25 mouse cellular contexts compared by ENCODE assay signal in the genomic region with DNA sequence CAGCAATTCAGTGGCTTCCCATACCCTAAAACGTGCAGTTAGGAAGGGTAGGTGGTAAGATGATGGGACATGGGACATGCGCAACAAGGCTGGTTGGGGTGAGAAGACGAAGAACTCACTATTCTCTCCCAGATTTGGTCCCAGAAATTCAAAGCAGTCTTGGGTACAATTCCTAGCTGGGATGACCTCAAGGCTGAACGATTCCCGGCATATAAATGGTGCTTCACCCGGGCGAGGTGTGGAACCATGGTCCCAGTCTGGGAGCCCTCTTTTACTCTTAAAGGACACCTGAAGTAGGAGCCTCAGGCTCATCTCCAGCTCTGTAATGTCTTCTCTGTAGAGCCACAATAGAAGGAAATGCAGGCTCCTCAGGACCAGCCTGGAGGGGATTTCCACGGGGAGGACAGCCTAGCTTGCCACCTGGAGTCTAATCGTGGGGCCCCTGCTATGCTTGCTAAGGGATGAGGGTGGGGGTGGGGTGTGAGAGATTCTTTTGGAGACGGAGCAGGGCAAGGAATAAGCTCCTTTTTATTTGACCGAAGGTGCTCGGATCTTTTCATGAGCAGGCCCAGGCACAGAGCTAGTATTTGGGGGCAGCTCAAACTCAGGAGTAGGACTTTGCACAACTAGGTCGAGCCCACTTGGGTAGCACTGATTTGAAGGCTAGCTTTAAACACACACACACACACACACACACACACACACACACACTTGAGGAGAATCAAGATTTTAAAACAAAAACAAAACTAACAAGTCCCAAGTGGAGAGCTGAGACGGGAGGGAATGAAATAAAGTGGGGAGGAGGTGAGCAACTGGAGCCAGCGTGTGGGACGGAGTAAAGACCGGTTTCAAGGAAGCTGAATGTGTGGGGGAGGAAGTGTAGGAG. TPM values are rescaled to one million over a fixed set of nuclear protein-coding genes. Genes with fewer than 3 reads are reported as not detected.
DNase-seq lines count a peak whose midpoint lies in the region; ATAC-seq lines count a peak whose summit lies in the region.
"Had no signal": no experiment of that assay in that cellular context is flagged by ENCODE, and none has a peak within 500 bp of the region (broad histone marks: within the 10 kb centered on the region; RNA-seq: fewer than 3 reads in every experiment).

No protein-coding gene starts in this region.

- peaks cover 98% of the 10 kb centered on the region for H3K27me3 ChIP-seq in heart, embryonic 10.5 days (ENCODE audit: insufficient read depth, poor library complexity, severe bottlenecking)
- peaks cover 100% of the 10 kb centered on the region for H3K27me3 ChIP-seq in midbrain, embryonic 10.5 days (ENCODE audit: low read depth, poor library complexity, severe bottlenecking)
- H3K27me3 ChIP-seq in midbrain, embryonic 13.5 days, result peaks cover 98% of the 10 kb centered on the region
- peaks cover 100% of the 10 kb centered on the region for H3K27me3 ChIP-seq in embryonic facial prominence, embryonic 10.5 days (replicated peaks; ENCODE audit: low read depth, poor library complexity, severe bottlenecking)
- peaks cover 100% of the 10 kb centered on the region for H3K27me3 ChIP-seq in limb, embryonic 10.5 days (ENCODE audit: low read depth, poor library complexity, severe bottlenecking)

- H3K27ac ChIP-seq in heart, embryonic 10.5 days, result no peak overlapping the region
- H3K27ac ChIP-seq in midbrain, embryonic 10.5 days (replicated peaks), result no peak overlapping the region
- no peak overlapping the region for H3K27ac ChIP-seq in midbrain, embryonic 13.5 days
- H3K27ac ChIP-seq in embryonic facial prominence, embryonic 10.5 days (replicated peaks), result no peak overlapping the region
- no peak overlapping the region for H3K27ac ChIP-seq in limb, embryonic 10.5 days
- H3K27ac ChIP-seq: embryonic facial prominence, embryonic 12.5 days; forebrain, embryonic 13.5 days had no signal

- peak overlapping the region; percentile 29; the same call in 1 of the 2 replicates for H3K4me3 ChIP-seq in heart, embryonic 10.5 days
- no peak overlapping the region for H3K4me3 ChIP-seq in midbrain, embryonic 10.5 days
- H3K4me3 ChIP-seq in midbrain, embryonic 13.5 days (replicated peaks), result no peak overlapping the region
- no peak overlapping the region for H3K4me3 ChIP-seq in embryonic facial prominence, embryonic 10.5 days
- H3K4me3 ChIP-seq in limb, embryonic 10.5 days, result peak overlapping the region; percentile 6; the same call in 1 of the 2 replicates
- H3K4me3 ChIP-seq: embryonic facial prominence, embryonic 12.5 days; forebrain, embryonic 13.5 days had no signal

- H3K9ac ChIP-seq in midbrain, embryonic 13.5 days (replicated peaks), result no peak overlapping the region
- H3K9ac ChIP-seq: embryonic facial prominence, embryonic 12.5 days; forebrain, embryonic 13.5 days had no signal

- H3K4me1 ChIP-seq in heart, embryonic 10.5 days, result peaks cover 27% of the 10 kb centered on the region
- H3K4me1 ChIP-seq in midbrain, embryonic 10.5 days, result peaks cover 32% of the 10 kb centered on the region
- peaks cover 7% of the 10 kb centered on the region for H3K4me1 ChIP-seq in midbrain, embryonic 13.5 days (replicated peaks)
- peaks cover 14% of the 10 kb centered on the region for H3K4me1 ChIP-seq in embryonic facial prominence, embryonic 10.5 days
- H3K4me1 ChIP-seq in limb, embryonic 10.5 days, result peaks cover 26% of the 10 kb centered on the region
- H3K4me1 ChIP-seq: embryonic facial prominence, embryonic 12.5 days had no signal

- H3K4me2 ChIP-seq in midbrain, embryonic 13.5 days (replicated peaks), result no peak overlapping the region
- H3K4me2 ChIP-seq: embryonic facial prominence, embryonic 12.5 days; forebrain, embryonic 13.5 days had no signal

- peak; percentile 65 for DNase-seq in heart, embryonic 10.5 days (ENCODE audit: low spot score)
- no peak for DNase-seq in heart, postnatal 4 days
- DNase-seq in midbrain, embryonic 10.5 days (ENCODE audit: low spot score), result peak; percentile 38
- DNase-seq in embryonic facial prominence, embryonic 10.5 days (ENCODE audit: low spot score), result peak; percentile 37
- DNase-seq in limb, embryonic 10.5 days (ENCODE audit: low spot score), result no peak
- no peak for DNase-seq in cerebellum, adult 18-20 months
- no peak for DNase-seq in frontal cortex, adult 2 months (ENCODE audit: extremely low spot score in 1 of 2, low spot score in 1 of 2)
- DNase-seq: adrenal gland, postnatal 25 days; cerebellum, adult 9-10 months; kidney, postnatal 36 days; lung, adult 18-20 months; lung, postnatal 10 days; right cerebral cortex, postnatal 14 days; thymus, adult 2 months had no signal

- H3K9me3 ChIP-seq in heart, embryonic 10.5 days, result no peaks in the 10 kb centered on the region
- no peaks in the 10 kb centered on the region for H3K9me3 ChIP-seq in midbrain, embryonic 10.5 days (replicated peaks)
- H3K9me3 ChIP-seq in midbrain, embryonic 13.5 days, result no peaks in the 10 kb centered on the region; the same call in 1 of the 2 replicates
- no peaks in the 10 kb centered on the region for H3K9me3 ChIP-seq in embryonic facial prominence, embryonic 10.5 days
- H3K9me3 ChIP-seq in limb, embryonic 10.5 days (replicated peaks), result no peaks in the 10 kb centered on the region
- H3K9me3 ChIP-seq: embryonic facial prominence, embryonic 12.5 days; forebrain, embryonic 13.5 days; megakaryocyte, embryonic 14.5 days had no signal

- no peaks in the 10 kb centered on the region for H3K36me3 ChIP-seq in heart, embryonic 10.5 days
- no peaks in the 10 kb centered on the region for H3K36me3 ChIP-seq in midbrain, embryonic 10.5 days
- H3K36me3 ChIP-seq in midbrain, embryonic 13.5 days, result no peaks in the 10 kb centered on the region
- H3K36me3 ChIP-seq in embryonic facial prominence, embryonic 10.5 days (replicated peaks), result no peaks in the 10 kb centered on the region
- H3K36me3 ChIP-seq in limb, embryonic 10.5 days, result no peaks in the 10 kb centered on the region
- H3K36me3 ChIP-seq: embryonic facial prominence, embryonic 12.5 days had no signal

- ATAC-seq in midbrain, embryonic 13.5 days, result no peak
- ATAC-seq: CD4-positive, CD25-positive, alpha-beta regulatory T cell, adult 4 months; forebrain, embryonic 13.5 days had no signal

- 3% methylated on average over 17 of the region's 17 CpGs for WGBS in heart, embryonic 10.5 days
- 2% methylated on average over 17 of the region's 17 CpGs for WGBS in midbrain, embryonic 10.5 days
- WGBS in midbrain, embryonic 13.5 days, result under 1% methylated on average over 17 of the region's 17 CpGs
- 1% methylated on average over 17 of the region's 17 CpGs for WGBS in embryonic facial prominence, embryonic 10.5 days
- WGBS in limb, embryonic 10.5 days, result 2% methylated on average over 17 of the region's 17 CpGs

RNA-seq across cellular contexts. Expression of a gene that starts 6.2 kb away (rescaled TPM):
- polyA plus RNA-seq in heart, embryonic 10.5 days (2016; fragmentation: Nextera tagmentation; extraction: Ambion mirVana), result 0.55 and 2.4 TPM in 2 replicates
- total RNA-seq in heart, postnatal 4 days (2021), result not detected
- polyA plus RNA-seq in midbrain, embryonic 10.5 days (2016; fragmentation: Nextera tagmentation; extraction: Ambion mirVana), result 0.21 and 0.42 TPM in 2 replicates
- 0.85 and 1.0 TPM in 2 replicates for polyA plus RNA-seq in midbrain, embryonic 13.5 days (2015; fragmentation: Nextera tagmentation; extraction: Ambion mirVana)
- 3.7 and 4.1 TPM in 2 replicates for polyA plus RNA-seq in embryonic facial prominence, embryonic 10.5 days (2016; fragmentation: Nextera tagmentation; extraction: Ambion mirVana)
- polyA plus RNA-seq in limb, embryonic 10.5 days (2016; fragmentation: Nextera tagmentation; extraction: Ambion mirVana), result 0.65 TPM in 1 of 2 replicates, not detected in the other
- polyA plus RNA-seq in frontal cortex, adult 2 months (2012; rRNA removed), result 0.04 TPM in 1 of 2 replicates, not detected in the other
- total RNA-seq: adrenal gland, postnatal 25 days; gastrocnemius, adult 8-10 months; left cerebral cortex, postnatal 25 days; neutrophil, adult 5-6 weeks had no signal
- polyA plus RNA-seq: CD4-positive, CD25-positive, alpha-beta regulatory T cell, adult 4 months; heart, embryonic 16.5 days; limb, embryonic 14.5 days; midbrain, postnatal 0 days; thymus, adult 2 months had no signal

Comparison
In these comparisons a context has a peak if more than half of its experiments do, and no peak if none do; other contexts are left out.
1. DNase-seq: peak in heart, embryonic 10.5 days (single experiment), midbrain, embryonic 10.5 days (single experiment) and embryonic facial prominence, embryonic 10.5 days (single experiment); none in heart, postnatal 4 days (single experiment), limb, embryonic 10.5 days (single experiment), cerebellum, adult 18-20 months (0 of 2) and frontal cortex, adult 2 months (0 of 2).
2. H3K4me3 ChIP-seq: peak in heart, embryonic 10.5 days (single experiment) and limb, embryonic 10.5 days (single experiment); none in midbrain, embryonic 10.5 days (single experiment), midbrain, embryonic 13.5 days (single experiment) and embryonic facial prominence, embryonic 10.5 days (single experiment).